Mouse (Mus musculus) MEL (cell line): ENCODE results near the gene Adgrv1. TPM values are rescaled to one million over a fixed set of nuclear protein-coding genes. Genes with fewer than 3 reads are reported as not detected.
"Not testable (repeated sequence)": the region's sequence is repeated elsewhere in the genome, so short reads cannot be mapped to it uniquely, and the experiment has no call there.

Source experiments
- DNase-seq: peaks from one replicate; pipeline ENCODE4 v3.0.0; 2011; ENCODE audit warnings: low read depth, low spot score
- H3K27ac ChIP-seq: 2 replicates; pipeline ENCODE4 v1.5.1; 2012; ENCODE audit warnings: low read depth, mild to moderate bottlenecking, control low read depth, low read length, moderate library complexity; ENCODE audit not compliant: control insufficient read depth
- H3K27me3 ChIP-seq, 2 experiments: fragments of 150-350 bp in 1 of 2; sonication (generic) in 1 of 2; 2 replicates each; pipeline ENCODE4 v1.6.1; 2012; ENCODE audit warnings: low read length in 2 of 2, mild to moderate bottlenecking in 2 of 2, improper control_type of control experiment in 1 of 2, moderate library complexity in 1 of 2; ENCODE audit not compliant: insufficient read depth in 2 of 2, control insufficient read depth in 1 of 2
- H3K36me3 ChIP-seq, 2 experiments: 2 replicates each; pipeline ENCODE4 v1.6.1; 2012 to 2014; ENCODE audit warnings: low read length in 2 of 2, improper control_type of control experiment in 1 of 2, inconsistent platforms in 1 of 2, mild to moderate bottlenecking in 1 of 2; ENCODE audit not compliant: insufficient read depth in 2 of 2, control insufficient read depth in 1 of 2
- H3K4me1 ChIP-seq, 2 experiments: fragments of 150-350 bp in 1 of 2; sonication (generic) in 1 of 2; 2 replicates each; pipeline ENCODE4 v1.6.1; 2012; ENCODE audit warnings: low read length in 2 of 2, improper control_type of control experiment in 1 of 2, mild to moderate bottlenecking in 1 of 2; ENCODE audit not compliant: insufficient read depth in 2 of 2, control insufficient read depth in 1 of 2
- H3K4me3 ChIP-seq, 2 experiments: fragments of 150-350 bp in 1 of 2; sonication (generic) in 1 of 2; 2 replicates each; pipeline ENCODE4 v1.5.1; 2012; ENCODE audit warnings: low read depth in 2 of 2, low read length in 2 of 2, mild to moderate bottlenecking in 2 of 2, moderate library complexity in 2 of 2, control low read depth in 1 of 2, improper control_type of control experiment in 1 of 2; ENCODE audit not compliant: control insufficient read depth in 1 of 2, insufficient read depth in 1 of 2
- H3K79me2 ChIP-seq: 2 replicates; pipeline ENCODE4 v1.6.1; 2012; ENCODE audit warnings: mild to moderate bottlenecking, low read length, moderate library complexity; ENCODE audit not compliant: control insufficient read depth, poor library complexity, insufficient read depth
- H3K9ac ChIP-seq: 2 replicates; pipeline ENCODE4 v1.6.1; 2012; ENCODE audit warnings: low read depth, mild to moderate bottlenecking, control low read depth, low read length, moderate library complexity; ENCODE audit not compliant: control insufficient read depth, poor library complexity, severe bottlenecking
- H3K9me3 ChIP-seq: fragments of 150-350 bp; sonication (generic); replicated peaks from 2 replicates; pipeline ENCODE4 v1.6.1; 2012; ENCODE audit warnings: mild to moderate bottlenecking, low read length, improper control_type of control experiment, moderate library complexity; ENCODE audit not compliant: insufficient read depth
- E2F4 ChIP-seq: IDR thresholded peaks from 2 replicates; pipeline ENCODE4 v1.6.1; 2011; ENCODE audit warnings: low read depth, low read length, improper control_type of control experiment, borderline replicate concordance
- ELF1 ChIP-seq: IDR thresholded peaks from 2 replicates; pipeline ENCODE4 v1.6.1; 2014; ENCODE audit warnings: low read depth, mild to moderate bottlenecking, inconsistent platforms, low read length, improper control_type of control experiment, moderate library complexity
- EP300 ChIP-seq, 2 experiments: IDR thresholded peaks; 2 replicates each; pipeline ENCODE4 v1.6.1; 2011; ENCODE audit warnings: improper control_type of control experiment in 2 of 2, low read length in 2 of 2, low read depth in 1 of 2, mild to moderate bottlenecking in 1 of 2
- ETS1 ChIP-seq: IDR thresholded peaks from 2 replicates; pipeline ENCODE4 v1.6.1; 2012; ENCODE audit warnings: low read depth, mild to moderate bottlenecking, inconsistent platforms, low read length, improper control_type of control experiment, moderate library complexity
- HCFC1 ChIP-seq: IDR thresholded peaks from 2 replicates; pipeline ENCODE4 v1.6.1; 2012; ENCODE audit warnings: low read depth, mild to moderate bottlenecking, inconsistent platforms, low read length, improper control_type of control experiment, moderate library complexity
- JUND ChIP-seq: IDR thresholded peaks from 2 replicates; pipeline ENCODE4 v1.6.1; 2011; ENCODE audit warnings: low read depth, mild to moderate bottlenecking, improper control_type of control experiment, low read length
- KAT2A ChIP-seq: conservative IDR thresholded peaks from 2 replicates; pipeline ENCODE4 v1.6.1; 2012; ENCODE audit warnings: low read depth, low read length, improper control_type of control experiment, inconsistent platforms
- MAZ ChIP-seq: IDR thresholded peaks from 2 replicates; pipeline ENCODE4 v1.6.1; 2012; ENCODE audit warnings: low read depth, mild to moderate bottlenecking, inconsistent platforms, low read length, improper control_type of control experiment
- MEF2A ChIP-seq: IDR thresholded peaks from 2 replicates; pipeline ENCODE4 v1.6.1; 2014; ENCODE audit warnings: low read depth, mild to moderate bottlenecking, inconsistent platforms, low read length, improper control_type of control experiment; ENCODE audit not compliant: poor library complexity, insufficient replicate concordance, severe bottlenecking; ENCODE audit errors: extremely low read depth
- POLR2A ChIP-seq, 2 experiments: IDR thresholded peaks; 2 replicates each; pipeline ENCODE4 v1.6.1; 2011 to 2012; ENCODE audit warnings: low read length in 2 of 2, mild to moderate bottlenecking in 2 of 2, control low read depth in 1 of 2, improper control_type of control experiment in 1 of 2, low read depth in 1 of 2, moderate library complexity in 1 of 2; ENCODE audit not compliant: control insufficient read depth in 1 of 2, insufficient read depth in 1 of 2, poor library complexity in 1 of 2
- POLR2AphosphoS5 ChIP-seq: IDR thresholded peaks from 2 replicates; pipeline ENCODE4 v1.6.1; 2012; ENCODE audit warnings: low read depth, borderline replicate concordance, mild to moderate bottlenecking, inconsistent platforms, low read length, moderate library complexity, mixed read lengths
- RAD21 ChIP-seq: IDR thresholded peaks from 2 replicates; pipeline ENCODE4 v1.6.1; 2011; ENCODE audit warnings: mild to moderate bottlenecking, low read depth, low read length, improper control_type of control experiment
- SIN3A ChIP-seq: IDR thresholded peaks from 2 replicates; pipeline ENCODE4 v1.6.1; 2012; ENCODE audit warnings: low read length, improper control_type of control experiment, inconsistent platforms
- SMC3 ChIP-seq: IDR thresholded peaks from 2 replicates; pipeline ENCODE4 v1.6.1; 2011; ENCODE audit warnings: low read depth, low read length, improper control_type of control experiment
- TCF12 ChIP-seq: IDR thresholded peaks from 2 replicates; pipeline ENCODE4 v1.6.1; 2014; ENCODE audit warnings: low read depth, mild to moderate bottlenecking, inconsistent platforms, low read length, improper control_type of control experiment, moderate library complexity
- UBTF ChIP-seq: IDR thresholded peaks from 2 replicates; pipeline ENCODE4 v1.6.1; 2012; ENCODE audit warnings: low read depth, mild to moderate bottlenecking, inconsistent platforms, low read length, improper control_type of control experiment, moderate library complexity, borderline replicate concordance; ENCODE audit not compliant: insufficient read depth
- polyA plus RNA-seq, 2 experiments: library from polyadenylated mRNA; stranded (reverse) in 1 of 2; unstranded in 1 of 2; fragments of >175 nt in 1 of 2; fragments of >200 nt in 1 of 2; gene quantifications; 2 replicates each; pipeline versions ENCODE4 v1.2.1 to v1.2.4; 2012; ENCODE audit warnings: low replicate concordance in 2 of 2, low read depth in 1 of 2; ENCODE audit not compliant: insufficient read length in 2 of 2, insufficient read depth in 1 of 2, missing spikeins in 1 of 2
- total RNA-seq: library from RNA; depleted of rRNA; stranded (reverse); fragments of 300-350 nt; gene quantifications from 2 replicates; pipeline ENCODE4 v1.2.3, GENCODE M21; 2012

Gene Adgrv1
- total and polyA plus RNA-seq, 3 experiments = 5.6 to 5.8 TPM; not detected in 1

GRCm38 (mm10) chr13:81629395-81629794 lies 3.6 kb downstream of the Adgrv1 start:
- no peak overlapping the region for H3K4me3 ChIP-seq
- H3K4me1 ChIP-seq = peaks cover 4 to 5% of the 10 kb centered on the region in 2 experiments; a peak in 3 of 4 replicates
- peaks cover 0 to 6% of the 10 kb centered on the region in 2 experiments; a peak in 1 of 4 replicates for H3K36me3 ChIP-seq
- no peak overlapping the region for H3K27ac ChIP-seq
- peak; percentile 55 for DNase-seq
- H3K27me3 ChIP-seq = no peaks in the 10 kb centered on the region
- no peak overlapping the region for H3K9ac ChIP-seq
- H3K79me2 ChIP-seq = peaks cover 3% of the 10 kb centered on the region
- TF ChIP-seq ETS1 (no peak), POLR2A (IDR thresholded peaks at IDR 0.05; ENCODE audit: control insufficient read depth in 1 of 2, insufficient read depth in 1 of 2, low read depth in 1 of 2, low read length in 2 of 2, poor library complexity in 1 of 2) (no peak), MAZ (no peak), KAT2A (no peak), UBTF (no peak), POLR2AphosphoS5 (no peak), TCF12 (no peak), SIN3A (no peak), JUND (no peak), MEF2A (no peak)
- TF ChIP-seq, all 39 proteins: peak for 0
- H3K9me3 ChIP-seq = no peaks in the 10 kb centered on the region

DNA sequence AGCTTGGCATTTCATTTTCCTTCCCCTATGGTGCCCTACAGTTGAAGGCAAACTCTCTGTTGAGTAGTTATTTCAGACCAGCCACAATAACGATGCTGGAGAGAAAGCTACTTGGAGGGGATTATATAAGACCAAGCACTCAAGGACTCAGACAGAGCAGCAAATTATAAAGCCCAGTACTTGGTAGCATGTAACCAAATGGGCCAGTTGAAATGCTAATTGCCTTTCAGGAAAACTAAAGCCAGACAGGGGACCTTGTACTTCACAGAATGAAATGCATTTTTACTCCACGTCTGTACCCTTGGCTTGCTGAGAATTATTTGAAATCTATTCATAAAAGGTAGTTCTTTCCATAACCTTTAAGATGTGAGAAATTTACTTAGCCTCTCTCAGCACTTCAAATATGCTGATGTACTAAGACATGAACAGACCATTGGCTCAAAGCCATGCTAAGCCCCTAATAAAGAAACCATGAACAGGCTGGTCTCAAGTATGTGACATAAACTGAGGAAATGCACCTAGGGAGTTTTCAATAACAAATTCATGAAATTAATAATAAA lies 4.2 kb downstream of the Adgrv1 start:
- H3K79me2 ChIP-seq = peaks cover 3% of the 10 kb centered on the region
- no peaks in the 10 kb centered on the region for H3K27me3 ChIP-seq
- H3K27ac ChIP-seq = no peak overlapping the region
- DNase-seq = no peak
- H3K4me3 ChIP-seq = no peak overlapping the region
- H3K9me3 ChIP-seq = no peaks in the 10 kb centered on the region
- TF ChIP-seq POLR2A (IDR thresholded peaks at IDR 0.05; ENCODE audit: control insufficient read depth in 1 of 2, insufficient read depth in 1 of 2, low read depth in 1 of 2, low read length in 2 of 2, poor library complexity in 1 of 2) (no peak), TCF12 (no peak), HCFC1 (no peak), E2F4 (no peak), JUND (no peak), EP300 (IDR thresholded peaks at IDR 0.05; ENCODE audit: low read depth in 1 of 2, low read length in 2 of 2) (no peak), ELF1 (no peak), RAD21 (no peak), SMC3 (no peak)
- H3K36me3 ChIP-seq = peaks cover 0 to 6% of the 10 kb centered on the region in 2 experiments; a peak in 1 of 4 replicates
- no peak overlapping the region for H3K9ac ChIP-seq
- peaks cover 4 to 5% of the 10 kb centered on the region in 2 experiments; a peak in 3 of 4 replicates for H3K4me1 ChIP-seq

DNA sequence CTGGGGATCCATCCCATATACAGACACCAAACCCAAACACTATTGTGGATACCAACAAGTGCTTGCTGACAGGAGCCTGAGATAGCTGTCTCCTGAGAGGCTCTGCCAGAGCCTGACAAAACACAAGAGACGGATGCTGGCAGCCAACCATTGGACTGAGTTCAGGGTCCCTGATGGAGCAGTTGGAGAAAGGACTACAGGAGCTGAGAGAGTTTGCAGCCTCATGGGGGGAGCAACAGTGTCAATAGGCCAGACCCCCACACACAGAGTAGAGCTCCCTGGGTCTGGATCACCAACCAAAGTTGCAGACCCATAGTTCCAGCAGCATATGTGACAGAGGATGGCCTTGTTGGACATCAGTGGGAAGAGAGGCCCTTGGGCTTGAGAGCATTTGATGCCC lies 5.1 kb downstream of the Adgrv1 start:
- H3K36me3 ChIP-seq, DNase-seq, H3K9ac ChIP-seq, H3K27me3 ChIP-seq, H3K9me3 ChIP-seq, H3K4me1 ChIP-seq, H3K4me3 ChIP-seq, H3K79me2 ChIP-seq, H3K27ac ChIP-seq: not testable (repeated sequence)
